Mouse (Mus musculus) MEL (cell line): Measurements from ENCODE around the gene Scap.

ENCODE experiments used
- CHD1 ChIP-seq: IDR thresholded peaks from 2 replicates; pipeline ENCODE4 v1.6.1; 2012; ENCODE audit warnings: low read depth, mild to moderate bottlenecking, inconsistent platforms, low read length, improper control_type of control experiment
- CTCF ChIP-seq, 3 experiments: IDR thresholded peaks in 2 of 3; conservative IDR thresholded peaks in 1 of 3; 2 replicates each; pipeline ENCODE4 v1.5.1; 2011 to 2012; ENCODE audit warnings: low read length in 3 of 3, low read depth in 2 of 3, mild to moderate bottlenecking in 2 of 3, improper control_type of control experiment in 1 of 3, inconsistent platforms in 1 of 3, mixed read lengths in 1 of 3, moderate library complexity in 1 of 3; ENCODE audit not compliant: control insufficient read depth in 1 of 3, insufficient read depth in 1 of 3, poor library complexity in 1 of 3, severe bottlenecking in 1 of 3
- E2F4 ChIP-seq: IDR thresholded peaks from 2 replicates; pipeline ENCODE4 v1.6.1; 2011; ENCODE audit warnings: low read depth, low read length, improper control_type of control experiment, borderline replicate concordance
- EP300 ChIP-seq, 2 experiments: IDR thresholded peaks; 2 replicates each; pipeline ENCODE4 v1.6.1; 2011; ENCODE audit warnings: improper control_type of control experiment in 2 of 2, low read length in 2 of 2, low read depth in 1 of 2, mild to moderate bottlenecking in 1 of 2
- GATA1 ChIP-seq: IDR thresholded peaks from 2 replicates; pipeline ENCODE4 v1.6.1; 2011; ENCODE audit warnings: low read depth, low read length, improper control_type of control experiment
- HCFC1 ChIP-seq: IDR thresholded peaks from 2 replicates; pipeline ENCODE4 v1.6.1; 2012; ENCODE audit warnings: low read depth, mild to moderate bottlenecking, inconsistent platforms, low read length, improper control_type of control experiment, moderate library complexity
- KAT2A ChIP-seq: conservative IDR thresholded peaks from 2 replicates; pipeline ENCODE4 v1.6.1; 2012; ENCODE audit warnings: low read depth, low read length, improper control_type of control experiment, inconsistent platforms
- MAZ ChIP-seq: IDR thresholded peaks from 2 replicates; pipeline ENCODE4 v1.6.1; 2012; ENCODE audit warnings: low read depth, mild to moderate bottlenecking, inconsistent platforms, low read length, improper control_type of control experiment
- MYB ChIP-seq: IDR thresholded peaks from 2 replicates; pipeline ENCODE4 v1.6.1; 2011; ENCODE audit warnings: mild to moderate bottlenecking, low read depth, low read length, improper control_type of control experiment
- MYC ChIP-seq: IDR thresholded peaks from 2 replicates; pipeline ENCODE4 v1.6.1; 2011; ENCODE audit warnings: low read depth, mild to moderate bottlenecking, low read length, improper control_type of control experiment, moderate library complexity
- NRF1 ChIP-seq: IDR thresholded peaks from 2 replicates; pipeline ENCODE4 v1.6.1; 2014; ENCODE audit warnings: low read depth, mild to moderate bottlenecking, inconsistent platforms, low read length, improper control_type of control experiment, moderate library complexity; ENCODE audit not compliant: poor library complexity, insufficient read depth, severe bottlenecking
- POLR2A ChIP-seq, 2 experiments: IDR thresholded peaks; 2 replicates each; pipeline ENCODE4 v1.6.1; 2011 to 2012; ENCODE audit warnings: low read length in 2 of 2, mild to moderate bottlenecking in 2 of 2, control low read depth in 1 of 2, improper control_type of control experiment in 1 of 2, low read depth in 1 of 2, moderate library complexity in 1 of 2; ENCODE audit not compliant: control insufficient read depth in 1 of 2, insufficient read depth in 1 of 2, poor library complexity in 1 of 2
- TAL1 ChIP-seq: IDR thresholded peaks from 2 replicates; pipeline ENCODE4 v1.6.1; 2012; ENCODE audit warnings: mild to moderate bottlenecking, inconsistent platforms, low read length, moderate library complexity, mixed read lengths
- ZKSCAN1 ChIP-seq: IDR thresholded peaks from 2 replicates; pipeline ENCODE4 v1.6.1; 2012; ENCODE audit warnings: low read depth, mild to moderate bottlenecking, inconsistent platforms, low read length, improper control_type of control experiment, moderate library complexity

GRCm38 (mm10) chr9:110407311-110408098, 74.4 kb downstream of the Scap start:
- TF ChIP-seq MAZ (no peak), CTCF (IDR thresholded peaks at IDR 0.05 in 2 of 3, conservative IDR thresholded peaks at IDR 0.05 in 1 of 3; ENCODE audit: control insufficient read depth in 1 of 3, insufficient read depth in 1 of 3, low read depth in 2 of 3, low read length in 3 of 3, poor library complexity in 1 of 3, severe bottlenecking in 1 of 3) (no peak), GATA1 (no peak), POLR2A (IDR thresholded peaks at IDR 0.05; ENCODE audit: control insufficient read depth in 1 of 2, insufficient read depth in 1 of 2, low read depth in 1 of 2, low read length in 2 of 2, poor library complexity in 1 of 2) (no peak), E2F4 (no peak), MYC (no peak), TAL1 (no peak), EP300 (IDR thresholded peaks at IDR 0.05; ENCODE audit: low read depth in 1 of 2, low read length in 2 of 2) (no peak), NRF1 (no peak), KAT2A (no peak), MYB (no peak), ZKSCAN1 (no peak), HCFC1 (no peak), CHD1 (peak; percentile 39; the same call in 1 of the 2 replicates)
